Mouse (Mus musculus): ENCODE results near the gene Gm20388. TPM values are rescaled to one million over a fixed set of nuclear protein-coding genes. Genes with fewer than 3 reads are reported as not detected.

Gm20388 gene
- polyA plus RNA-seq, 1 experiment from 2014 or later = 5.5 TPM

- 79% methylated on average over 6 of the region's 6 CpGs for WGBS
These were observed 2792.3 kb downstream of the Gm20388 start for GRCm38 (mm10) chr8:122702957-122703356.

GRCm38 (mm10) chr8:122704612-122705011 is 2794.0 kb downstream of the Gm20388 start:
- no peak for ATAC-seq (ENCODE audit: borderline replicate concordance, extremely low read depth, low FRiP score, low TSS enrichment)
- no peak overlapping the region for H3K9ac ChIP-seq
- H3K4me2 ChIP-seq = no peak overlapping the region
- WGBS = 83% methylated on average over 3 of the region's 3 CpGs
- H3K27ac ChIP-seq = no peak overlapping the region
- no peaks in the 10 kb centered on the region for H3K36me3 ChIP-seq
- H3K4me3 ChIP-seq = no peak overlapping the region
- H3K27me3 ChIP-seq = peaks cover 6% of the 10 kb centered on the region; the same call in 1 of the 2 replicates
- no peaks in the 10 kb centered on the region for H3K9me3 ChIP-seq
- no peaks in the 10 kb centered on the region for H3K4me1 ChIP-seq

More at GRCm38 (mm10) chr8:122702957-122703356, 2792.3 kb downstream of the Gm20388 start:
- no peak overlapping the region for H3K27ac ChIP-seq
- H3K4me3 ChIP-seq = no peak overlapping the region
- no peak overlapping the region for H3K4me2 ChIP-seq
- H3K36me3 ChIP-seq = no peaks in the 10 kb centered on the region
- no peak overlapping the region for H3K9ac ChIP-seq
- no peaks in the 10 kb centered on the region for H3K9me3 ChIP-seq
- H3K4me1 ChIP-seq = peaks cover 8% of the 10 kb centered on the region; the same call in 1 of the 2 replicates
- peaks cover 6% of the 10 kb centered on the region; the same call in 1 of the 2 replicates for H3K27me3 ChIP-seq
- ATAC-seq (ENCODE audit: borderline replicate concordance, extremely low read depth, low FRiP score, low TSS enrichment) = no peak

- Histone ChIP-seq H3K27me3 (peaks cover 6% of the 10 kb centered on the region; the same call in 1 of the 2 replicates), H3K4me2 (no peak overlapping the region), H3K4me1 (no peaks in the 10 kb centered on the region), H3K4me3 (no peak overlapping the region), H3K27ac (no peak overlapping the region), H3K9me3 (no peaks in the 10 kb centered on the region), H3K36me3 (no peaks in the 10 kb centered on the region), H3K9ac (no peak overlapping the region)
- ATAC-seq (ENCODE audit: borderline replicate concordance, extremely low read depth, low FRiP score, low TSS enrichment) = no peak
- 40% methylated on average over 12 of the region's 12 CpGs for WGBS
These were observed 2795.4 kb downstream of the Gm20388 start for GRCm38 (mm10) chr8:122705901-122706561.

- 52% methylated on average over 4 of the region's 4 CpGs for WGBS
- H3K36me3 ChIP-seq = no peaks in the 10 kb centered on the region
- H3K9me3 ChIP-seq = no peaks in the 10 kb centered on the region
- no peaks in the 10 kb centered on the region for H3K4me1 ChIP-seq
- no peak overlapping the region for H3K27ac ChIP-seq
- H3K27me3 ChIP-seq = peaks cover 6% of the 10 kb centered on the region; the same call in 1 of the 2 replicates
- no peak overlapping the region for H3K4me3 ChIP-seq
- no peak overlapping the region for H3K9ac ChIP-seq
- ATAC-seq (ENCODE audit: borderline replicate concordance, extremely low read depth, low FRiP score, low TSS enrichment) = no peak
- H3K4me2 ChIP-seq = no peak overlapping the region
These were observed 2796.5 kb downstream of the Gm20388 start for GRCm38 (mm10) chr8:122707184-122707583.

- Histone ChIP-seq H3K36me3 (no peaks in the 10 kb centered on the region), H3K4me3 (no peak overlapping the region), H3K27me3 (peaks cover 6% of the 10 kb centered on the region; the same call in 1 of the 2 replicates), H3K9me3 (no peaks in the 10 kb centered on the region), H3K4me1 (no peaks in the 10 kb centered on the region), H3K9ac (no peak overlapping the region), H3K27ac (no peak overlapping the region), H3K4me2 (no peak overlapping the region)
- 44% methylated on average over 26 of the region's 26 CpGs for WGBS
- ATAC-seq (ENCODE audit: borderline replicate concordance, extremely low read depth, low FRiP score, low TSS enrichment) = no peak
These were observed 2798.9 kb downstream of the Gm20388 start for GRCm38 (mm10) chr8:122709340-122710111.

- Histone ChIP-seq H3K9ac (no peak overlapping the region), H3K9me3 (no peaks in the 10 kb centered on the region), H3K4me1 (peaks cover 3% of the 10 kb centered on the region; the same call in 1 of the 2 replicates), H3K4me3 (no peak overlapping the region), H3K4me2 (no peak overlapping the region), H3K27ac (no peak overlapping the region; the same call in 1 of the 2 replicates), H3K36me3 (no peaks in the 10 kb centered on the region), H3K27me3 (peaks cover 6% of the 10 kb centered on the region; the same call in 1 of the 2 replicates)
- 73% methylated on average over 3 of the region's 3 CpGs for WGBS
- no peak for ATAC-seq (ENCODE audit: borderline replicate concordance, extremely low read depth, low FRiP score, low TSS enrichment)
These were observed 2800.8 kb downstream of the Gm20388 start for GRCm38 (mm10) chr8:122711480-122711879.

GRCm38 (mm10) chr8:122711891-122712365 is 2801.3 kb downstream of the Gm20388 start:
- H3K9me3 ChIP-seq = no peaks in the 10 kb centered on the region
- peaks cover 7% of the 10 kb centered on the region; the same call in 1 of the 2 replicates for H3K27me3 ChIP-seq
- H3K4me3 ChIP-seq = no peak overlapping the region
- H3K9ac ChIP-seq = no peak overlapping the region
- H3K27ac ChIP-seq = no peak overlapping the region; the same call in 1 of the 2 replicates
- H3K36me3 ChIP-seq = no peaks in the 10 kb centered on the region
- WGBS = 39% methylated on average over 11 of the region's 11 CpGs
- peaks cover 4% of the 10 kb centered on the region; the same call in 1 of the 2 replicates for H3K4me1 ChIP-seq
- no peak overlapping the region for H3K4me2 ChIP-seq
- peak; percentile 26; the same call in 1 of the 2 replicates for ATAC-seq (ENCODE audit: borderline replicate concordance, extremely low read depth, low FRiP score, low TSS enrichment)

- H3K4me2 ChIP-seq = no peak overlapping the region
- no peak overlapping the region for H3K9ac ChIP-seq
- no peaks in the 10 kb centered on the region for H3K36me3 ChIP-seq
- H3K4me3 ChIP-seq = no peak overlapping the region
- H3K27ac ChIP-seq = no peak overlapping the region
- WGBS = 71% methylated on average over 12 of the region's 12 CpGs
- peaks cover 4% of the 10 kb centered on the region; the same call in 1 of the 2 replicates for H3K4me1 ChIP-seq
- no peaks in the 10 kb centered on the region for H3K9me3 ChIP-seq
- no peak for ATAC-seq (ENCODE audit: borderline replicate concordance, extremely low read depth, low FRiP score, low TSS enrichment)
- H3K27me3 ChIP-seq = peaks cover 6% of the 10 kb centered on the region; the same call in 1 of the 2 replicates
These were observed 2801.9 kb downstream of the Gm20388 start for GRCm38 (mm10) chr8:122712411-122713156.

GRCm38 (mm10) chr8:122713157-122713518 is 2802.5 kb downstream of the Gm20388 start:
- no peak for ATAC-seq (ENCODE audit: borderline replicate concordance, extremely low read depth, low FRiP score, low TSS enrichment)
- Histone ChIP-seq H3K4me3 (no peak overlapping the region), H3K9me3 (no peaks in the 10 kb centered on the region), H3K36me3 (no peaks in the 10 kb centered on the region), H3K27ac (no peak overlapping the region), H3K4me2 (no peak overlapping the region), H3K4me1 (peaks cover 4% of the 10 kb centered on the region; the same call in 1 of the 2 replicates), H3K27me3 (peaks cover 6% of the 10 kb centered on the region; the same call in 1 of the 2 replicates), H3K9ac (no peak overlapping the region)
- 80% methylated on average over 5 of the region's 5 CpGs for WGBS

GRCm38 (mm10) chr8:122716566-122716965 is 2805.9 kb downstream of the Gm20388 start:
- Histone ChIP-seq H3K9me3 (no peaks in the 10 kb centered on the region), H3K4me2 (no peak overlapping the region), H3K4me1 (peaks cover 23% of the 10 kb centered on the region), H3K36me3 (no peaks in the 10 kb centered on the region), H3K9ac (no peak overlapping the region), H3K4me3 (no peak overlapping the region), H3K27me3 (peaks cover 35% of the 10 kb centered on the region; the same call in 1 of the 2 replicates), H3K27ac (no peak overlapping the region)
- no peak for ATAC-seq (ENCODE audit: borderline replicate concordance, extremely low read depth, low FRiP score, low TSS enrichment)
- 67% methylated on average over 8 of the region's 8 CpGs for WGBS

- Histone ChIP-seq H3K4me1 (peaks cover 23% of the 10 kb centered on the region), H3K9me3 (no peaks in the 10 kb centered on the region), H3K9ac (no peak overlapping the region), H3K4me2 (no peak overlapping the region), H3K27ac (no peak overlapping the region), H3K4me3 (no peak overlapping the region), H3K27me3 (peaks cover 42% of the 10 kb centered on the region; the same call in 1 of the 2 replicates), H3K36me3 (no peaks in the 10 kb centered on the region)
- no peak for ATAC-seq (ENCODE audit: borderline replicate concordance, extremely low read depth, low FRiP score, low TSS enrichment)
- 72% methylated on average over 10 of the region's 10 CpGs for WGBS
These were observed 2807.3 kb downstream of the Gm20388 start for GRCm38 (mm10) chr8:122717869-122718509.

Measured in lung, embryonic 15.5 days (tissue).